Mouse (Mus musculus) liver, postnatal 0 days (tissue): ENCODE results near the gene Adgrl2.

Experiments
- CTCF ChIP-seq: sonication (generic); IDR thresholded peaks from 2 replicates; pipeline ENCODE4 v1.5.1; 2016; ENCODE audit warnings: antibody characterized with exemption, low read depth
- EP300 ChIP-seq: IDR thresholded peaks from 2 replicates; pipeline ENCODE4 v1.6.1; 2016; ENCODE audit warnings: antibody characterized with exemption, low read depth, mild to moderate bottlenecking

- no peak for TF ChIP-seq CTCF
- TF ChIP-seq EP300, result no peak
Observed at GRCm38 (mm10) chr3:148819323-148820046, 170.9 kb downstream of the Adgrl2 start.
